Mouse (Mus musculus) MN1 (cell line): ENCODE data around the gene Ubxn11.
A peak's percentile ranks its signal among the peaks of the same experiment; 100 is the strongest.

Source experiments
- DNase-seq: peaks from one replicate; pipeline ENCODE4 v3.0.0-alpha.2; 2016; ENCODE audit warnings: low spot score

The Ubxn11 gene

DNA sequence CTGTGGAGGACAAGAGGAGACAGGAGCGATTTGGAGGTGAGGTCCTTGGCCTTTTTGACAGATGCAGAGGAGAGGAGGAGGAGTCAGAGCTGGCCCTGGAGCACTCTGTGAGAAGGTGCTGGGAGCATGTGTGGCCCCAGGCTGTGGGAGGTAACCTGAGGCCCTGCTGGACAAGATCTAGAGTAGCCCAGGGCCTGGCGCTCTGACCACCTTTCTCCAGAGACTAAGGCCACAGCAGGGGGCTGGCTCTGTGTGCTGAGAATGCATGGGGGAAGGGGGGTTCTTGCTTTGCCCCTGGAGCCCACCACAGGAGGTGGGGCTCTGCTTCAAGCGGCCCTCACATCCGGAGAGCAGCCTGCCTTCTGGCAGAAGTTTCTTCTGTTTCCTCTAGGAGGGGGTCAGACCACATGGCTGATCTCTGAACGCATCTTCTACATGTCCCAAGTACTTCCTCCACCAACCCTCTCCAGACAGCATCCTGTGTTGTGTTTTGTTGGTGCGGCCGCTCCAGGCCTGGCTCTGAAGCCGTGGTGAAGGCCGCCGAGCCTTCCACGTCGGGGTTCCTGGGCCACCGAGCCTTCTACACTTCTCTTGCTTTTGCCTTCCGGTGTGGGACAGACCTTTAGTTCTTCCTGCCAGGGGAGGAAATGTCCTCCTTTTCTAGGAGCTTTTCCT, 15.9 kb downstream of the Ubxn11 start:
- DNase-seq: no peak

GRCm38 (mm10) chr4:134119042-134119441, 16.7 kb downstream of the Ubxn11 start:
- DNase-seq: no peak

GRCm38 (mm10) chr4:134119644-134120043, 17.3 kb downstream of the Ubxn11 start:
- DNase-seq: no peak

DNA sequence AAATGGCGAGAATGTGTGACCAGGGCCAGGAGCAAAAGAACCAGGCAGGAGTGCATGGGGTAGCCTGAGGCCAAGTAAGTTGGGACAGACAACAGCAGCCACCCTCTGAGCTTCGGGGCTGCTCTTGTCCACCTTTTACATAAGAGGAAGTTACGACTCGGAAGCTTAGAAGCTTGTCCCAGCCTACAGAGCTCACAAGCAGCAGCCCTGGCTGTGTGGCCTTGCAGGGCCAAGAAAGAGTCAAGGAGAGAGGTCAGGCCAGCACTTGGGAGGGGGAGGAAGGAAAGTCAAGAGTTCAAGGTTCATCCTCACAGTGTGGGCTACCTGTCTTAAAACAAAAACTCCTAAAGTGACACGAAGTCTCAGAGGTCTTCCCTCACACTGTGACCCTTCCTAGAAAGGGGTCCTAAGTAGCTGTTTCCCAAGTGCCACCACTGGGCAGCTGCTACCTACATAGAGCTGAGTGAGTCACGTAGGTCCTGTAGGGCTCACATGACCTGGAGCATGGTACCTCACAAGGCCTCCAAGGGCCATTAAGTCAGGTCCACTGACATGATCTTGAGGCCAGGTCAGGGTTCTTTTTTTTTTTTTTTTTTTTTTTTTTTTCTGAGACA, 17.9 kb downstream of the Ubxn11 start:
- DNase-seq: no peak

GRCm38 (mm10) chr4:134120916-134121315, 18.5 kb downstream of the Ubxn11 start:
- no peak for DNase-seq

DNA sequence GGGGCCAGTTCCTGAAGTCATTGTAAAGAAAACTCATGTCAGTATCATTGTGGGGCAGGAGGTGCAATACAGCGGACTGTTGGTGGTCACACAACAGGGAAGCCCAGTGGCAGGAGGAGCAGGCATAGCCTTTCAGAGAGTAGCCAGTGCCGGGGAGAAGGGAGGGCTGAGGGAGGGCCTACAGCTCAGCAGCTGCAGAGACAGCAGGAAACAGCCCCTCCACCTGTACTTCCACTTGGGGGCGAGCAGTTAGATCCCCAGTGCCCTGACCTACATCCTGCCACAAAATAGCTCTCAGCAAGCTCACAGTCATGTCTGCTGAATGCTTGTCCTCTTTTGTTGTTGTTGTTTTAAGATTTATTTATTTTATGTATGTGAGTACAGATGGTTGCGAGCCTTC, 19.2 kb downstream of the Ubxn11 start:
- peak; percentile 25 for DNase-seq

- peak; percentile 94 for DNase-seq
Measured at GRCm38 (mm10) chr4:134122281-134122680, 19.9 kb downstream of the Ubxn11 start.

DNA sequence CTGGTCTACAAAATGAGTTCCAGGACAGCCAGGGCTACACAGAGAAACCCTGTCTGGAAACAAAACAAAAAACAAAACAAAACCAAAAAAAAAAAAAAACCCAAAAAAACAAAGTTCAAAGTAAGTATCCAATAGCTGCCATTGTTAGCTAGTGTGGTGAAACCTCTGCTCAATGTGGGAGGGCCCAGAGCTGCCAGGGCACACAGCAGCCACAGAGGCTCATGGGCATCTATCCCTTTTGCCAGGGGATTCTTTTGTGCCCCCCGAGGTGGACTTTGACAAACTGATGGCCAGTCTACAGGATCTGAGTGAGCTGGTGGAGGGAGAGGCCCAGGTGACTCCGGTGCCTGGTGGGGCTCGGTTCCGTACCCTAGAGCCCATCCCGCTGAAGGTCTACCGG, 20.8 kb downstream of the Ubxn11 start:
- DNase-seq: no peak

DNA sequence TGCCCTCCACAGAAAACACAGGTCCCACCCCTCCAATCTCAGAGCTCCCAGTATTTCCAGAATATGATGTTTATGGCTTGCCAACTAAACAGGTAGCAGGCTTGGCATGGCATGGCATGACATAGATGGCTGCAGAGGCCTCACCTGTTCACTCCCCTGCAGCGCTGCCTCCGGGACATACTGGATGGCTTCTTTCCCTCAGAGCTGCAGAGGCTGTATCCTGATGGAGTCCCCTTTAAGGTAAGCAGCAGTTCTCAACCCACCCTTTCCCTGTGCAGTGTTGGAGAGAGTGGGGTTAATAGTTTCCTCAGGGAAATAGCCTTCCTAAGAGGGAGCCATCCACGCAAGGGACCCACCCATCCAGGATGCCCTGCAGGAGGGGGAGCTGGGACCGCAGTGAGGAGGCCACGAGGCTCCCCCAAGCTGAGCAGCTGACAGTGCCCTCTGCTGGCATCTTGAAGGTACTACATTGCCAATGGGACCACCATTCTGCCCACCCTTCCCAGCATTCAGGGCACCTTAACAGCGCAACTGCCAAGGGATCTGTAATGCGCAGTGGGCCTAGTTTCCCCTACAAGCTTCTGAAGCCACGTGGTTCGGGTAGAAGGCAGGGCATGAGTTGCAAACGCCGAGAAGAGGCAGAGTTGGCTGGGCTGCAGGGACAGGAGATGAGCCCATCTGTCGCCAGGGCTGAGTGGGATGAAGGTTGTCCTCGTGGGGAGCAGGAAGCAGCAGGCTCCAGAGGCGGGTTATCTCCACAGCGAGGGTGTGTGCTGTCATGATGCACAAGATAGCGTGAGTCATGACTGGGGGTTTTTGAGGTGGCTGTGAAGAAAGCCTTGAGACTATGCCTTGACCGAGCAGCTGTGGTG, 21.5 kb downstream of the Ubxn11 start:
- peak; percentile 83 for DNase-seq

- DNase-seq: no peak
Measured at GRCm38 (mm10) chr4:134125383-134126060, 23.2 kb downstream of the Ubxn11 start.

DNA sequence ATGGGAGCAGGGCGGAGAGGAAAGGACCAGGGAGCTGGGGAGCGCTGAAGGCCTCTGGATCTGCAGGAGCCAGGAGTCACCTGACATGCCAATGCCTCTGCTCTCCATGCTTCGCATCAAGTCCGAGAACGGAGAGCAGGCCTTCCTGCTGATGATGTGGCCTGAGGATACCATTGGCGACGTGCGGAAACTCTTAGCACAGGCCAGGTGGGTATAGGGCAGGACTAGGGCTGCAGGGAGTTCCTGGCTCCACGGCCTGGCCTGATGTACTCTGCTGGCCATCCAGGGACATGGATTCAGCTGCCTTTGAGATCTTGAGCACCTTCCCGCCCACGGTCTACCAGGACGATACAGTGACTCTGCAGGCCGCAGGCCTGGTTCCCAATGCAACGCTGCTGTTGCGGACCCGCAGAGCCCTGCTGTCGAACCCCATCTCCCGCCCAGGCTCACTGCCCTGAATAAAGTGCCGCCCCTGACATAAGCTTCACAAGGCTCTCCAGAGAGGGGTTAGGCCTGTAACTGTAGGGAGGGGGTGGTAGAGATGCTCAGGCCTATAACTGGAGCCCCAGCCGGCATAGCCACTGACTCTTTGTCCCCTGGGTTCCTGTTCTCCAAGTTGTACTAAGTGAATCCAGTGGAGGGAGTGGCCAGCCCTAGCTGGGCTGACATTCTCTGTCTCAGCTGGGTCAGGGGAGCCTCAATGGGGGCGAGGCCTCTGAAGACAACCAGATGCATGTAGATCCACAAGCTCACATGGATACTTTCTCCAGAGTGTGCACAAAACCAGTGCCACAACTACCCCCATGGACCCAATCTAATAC, 24.1 kb downstream of the Ubxn11 start:
- peak; percentile 66 for DNase-seq

DNA sequence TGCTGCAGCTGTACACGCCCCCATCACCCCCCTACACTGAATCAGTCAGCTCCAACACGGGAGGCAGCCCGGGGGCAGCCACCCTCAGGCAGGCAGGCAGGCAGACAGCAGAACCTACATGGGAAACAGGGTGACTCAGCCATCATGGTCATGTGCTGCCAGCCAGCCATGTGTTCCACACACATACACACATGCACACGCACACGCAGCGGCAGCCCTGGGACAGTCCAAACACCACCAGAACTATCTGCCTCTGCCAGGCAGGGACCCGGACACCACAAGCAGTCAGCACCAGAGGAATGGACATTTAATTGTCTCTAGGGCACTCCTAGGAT, 24.7 kb downstream of the Ubxn11 start:
- DNase-seq: peak; percentile 83

- DNase-seq: no peak
Measured at GRCm38 (mm10) chr4:134127793-134128192, 25.4 kb downstream of the Ubxn11 start.

- DNase-seq: peak; percentile 90
Measured at GRCm38 (mm10) chr4:134128221-134128982, 26.0 kb downstream of the Ubxn11 start, which contains the start of gene Sh3bgrl3. Sh3bgrl3 (minus strand) TSS chr4:134128789.

- no peak for DNase-seq
Measured at GRCm38 (mm10) chr4:134128983-134129362, 26.6 kb downstream of the Ubxn11 start.

DNA sequence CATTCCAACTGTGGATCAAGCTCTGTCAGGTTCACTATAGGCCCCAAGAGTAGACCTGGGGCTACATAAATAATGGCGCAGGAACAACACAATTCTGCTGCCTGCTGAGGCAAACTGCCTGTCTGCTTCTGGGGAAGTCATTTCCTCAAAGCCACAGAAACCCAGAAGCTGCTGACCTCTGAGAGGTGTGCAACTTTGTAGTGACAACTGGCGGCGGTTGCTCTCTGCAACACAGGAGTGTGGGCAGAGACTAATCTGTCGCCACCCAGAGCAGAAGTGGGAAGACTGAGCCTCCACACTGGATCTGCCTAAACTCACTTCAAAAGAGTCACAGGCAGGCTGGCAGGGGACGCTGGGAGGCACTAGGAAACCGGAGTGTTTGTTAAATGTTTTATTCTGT, 27.1 kb downstream of the Ubxn11 start:
- no peak for DNase-seq

DNA sequence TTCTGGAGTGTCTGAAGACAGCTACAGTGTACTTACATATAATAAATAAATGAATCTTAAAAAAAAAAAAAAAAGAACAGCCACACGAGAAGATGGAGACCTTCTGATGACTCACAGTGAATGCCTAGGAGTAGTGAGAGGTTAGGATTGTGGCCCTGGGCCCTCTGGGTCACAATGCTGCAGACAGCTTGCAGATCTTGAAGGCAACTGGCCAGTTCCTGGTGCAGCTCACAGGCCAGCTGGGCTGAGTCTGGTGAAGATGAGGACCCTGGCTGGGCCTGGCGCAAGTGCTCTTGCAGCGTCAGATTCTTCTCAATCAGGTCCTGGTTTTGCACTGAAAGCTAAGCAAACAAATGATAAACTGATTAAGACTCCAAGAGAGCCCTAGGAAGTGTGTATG, 29.7 kb downstream of the Ubxn11 start:
- DNase-seq: peak; percentile 66

- peak; percentile 76 for DNase-seq
Measured at GRCm38 (mm10) chr4:134132519-134133095, 30.2 kb downstream of the Ubxn11 start.

DNA sequence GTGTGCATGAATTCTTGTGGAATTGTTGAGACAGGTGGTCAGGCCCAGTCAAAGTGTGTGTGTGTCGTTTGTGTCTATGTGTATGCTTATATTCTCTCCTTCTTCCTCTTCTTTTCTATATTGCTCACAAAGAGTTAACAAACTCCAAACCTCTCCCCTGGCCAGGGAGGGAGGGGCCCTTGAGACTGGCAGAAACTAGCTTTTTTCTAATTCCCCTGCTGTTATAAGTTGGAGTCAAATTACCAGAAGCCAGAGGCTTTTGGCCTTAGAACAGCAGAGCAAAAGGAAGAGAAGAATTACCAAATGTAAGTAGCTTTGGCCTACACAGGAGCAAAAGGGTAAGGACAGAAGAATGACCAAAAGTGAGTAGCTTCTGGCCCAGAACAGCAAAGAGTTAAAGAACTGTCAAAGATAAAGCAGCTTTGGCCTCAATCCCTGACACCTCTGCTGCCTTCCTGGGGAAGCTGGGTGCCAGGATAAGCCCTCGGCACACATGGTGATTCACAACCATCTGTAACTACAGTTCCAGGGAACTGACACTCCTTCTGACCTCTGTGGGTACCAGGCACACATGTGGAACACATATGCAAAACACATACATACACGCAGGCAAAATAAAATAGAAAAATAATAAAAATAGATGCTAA, 34.0 kb downstream of the Ubxn11 start:
- no peak for DNase-seq

DNA sequence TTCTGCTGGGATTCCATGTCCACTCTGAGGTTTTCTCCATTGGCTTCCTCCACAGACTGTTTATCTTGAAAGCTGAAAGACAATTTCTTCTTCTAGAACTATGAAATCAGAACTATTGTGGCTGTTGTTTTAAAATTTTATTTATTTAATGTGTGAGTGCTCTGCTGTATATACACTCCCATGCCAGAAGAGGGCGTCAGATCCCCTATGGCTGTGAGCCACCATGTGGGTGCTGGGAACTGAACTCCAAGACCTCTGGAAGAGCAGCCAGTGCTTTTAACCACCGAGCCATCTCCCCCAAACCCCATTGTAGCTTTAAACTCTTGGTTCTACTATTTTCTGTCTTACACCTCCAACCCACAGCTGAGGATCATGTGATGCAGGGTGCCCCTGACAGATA, 36.5 kb downstream of the Ubxn11 start:
- no peak for DNase-seq
